Mouse (Mus musculus): Measurements from ENCODE around the gene Hacl1.

Hacl1 gene

DNA sequence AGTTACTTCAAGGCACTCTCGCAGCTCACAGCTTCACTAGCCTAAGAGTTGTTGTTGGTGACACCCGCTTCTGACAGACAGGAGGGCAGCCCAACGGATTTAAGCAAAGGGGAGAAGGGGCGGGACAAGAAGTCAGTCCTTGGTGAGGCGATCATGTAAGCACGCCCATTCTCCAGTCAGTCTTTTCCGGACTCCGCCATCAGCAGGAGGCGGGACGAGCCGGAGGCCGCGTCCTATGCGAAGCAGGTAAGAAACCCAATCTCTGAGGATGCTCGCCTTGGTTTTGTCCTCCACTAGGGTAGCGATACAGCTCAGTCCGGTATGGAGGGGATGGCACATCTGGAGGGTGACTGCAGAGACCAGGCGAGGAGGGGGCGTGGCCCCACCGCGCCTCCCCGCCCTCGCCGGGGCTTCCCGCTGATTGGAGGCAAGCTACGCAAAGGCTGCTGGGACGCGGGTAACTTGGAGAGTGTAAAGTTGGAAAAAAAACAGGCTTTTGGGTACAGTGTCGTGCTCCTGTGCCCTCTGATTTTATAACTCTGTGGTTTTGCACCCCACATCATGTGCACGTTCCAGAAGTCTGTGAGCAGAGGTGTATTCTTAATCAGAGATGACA, at the start of gene Hacl1, which contains the start of gene Btd:
Gene Hacl1, minus strand, starts transcription at position 397 of the 616 bp plus-strand sequence.
Gene Btd, plus strand, starts transcription at position 139 of the 616 bp plus-strand sequence.
- DNase-seq (ENCODE audit: low spot score), result peak; percentile 89

DNA sequence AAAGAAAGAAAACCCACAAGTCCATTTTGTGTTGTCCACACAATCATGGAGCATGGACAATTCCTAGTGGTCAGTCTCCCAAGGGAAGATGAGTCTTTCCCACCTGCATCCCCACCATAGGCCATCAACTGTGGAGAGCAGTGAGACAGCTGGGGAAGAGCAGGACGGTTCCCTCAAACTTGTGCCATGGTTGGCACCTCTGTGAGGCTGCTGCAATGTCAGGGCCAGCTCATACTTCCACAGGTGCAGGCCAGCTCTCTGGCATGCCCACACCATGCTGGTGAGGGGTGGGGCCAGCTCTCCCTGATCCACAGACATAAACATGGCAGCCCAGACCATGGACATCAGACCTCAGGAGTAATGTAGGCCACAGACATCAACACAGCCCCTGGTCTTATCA, 45.1 kb upstream of the Hacl1 start:
- no peak for DNase-seq (ENCODE audit: low spot score)

DNA sequence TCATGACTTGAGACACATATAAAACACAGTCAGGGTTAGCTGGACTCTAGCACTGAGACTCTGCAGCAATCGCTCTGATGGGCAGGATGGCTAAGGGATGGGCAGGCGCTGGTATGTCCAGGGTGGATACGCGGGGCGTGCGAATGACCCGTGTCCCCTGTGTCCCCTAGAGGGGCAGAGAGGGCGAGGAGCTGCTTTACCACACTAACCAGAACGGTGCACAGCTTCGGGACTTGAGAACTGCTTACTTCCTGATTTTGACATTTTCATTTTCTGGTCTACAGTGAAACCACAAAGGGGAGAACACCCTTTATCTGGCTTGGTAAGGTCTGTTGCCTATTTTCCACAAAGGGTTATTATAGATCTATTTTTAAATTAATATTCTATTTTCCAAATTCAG, 44.6 kb upstream of the Hacl1 start:
- DNase-seq (ENCODE audit: low spot score), result no peak

DNA sequence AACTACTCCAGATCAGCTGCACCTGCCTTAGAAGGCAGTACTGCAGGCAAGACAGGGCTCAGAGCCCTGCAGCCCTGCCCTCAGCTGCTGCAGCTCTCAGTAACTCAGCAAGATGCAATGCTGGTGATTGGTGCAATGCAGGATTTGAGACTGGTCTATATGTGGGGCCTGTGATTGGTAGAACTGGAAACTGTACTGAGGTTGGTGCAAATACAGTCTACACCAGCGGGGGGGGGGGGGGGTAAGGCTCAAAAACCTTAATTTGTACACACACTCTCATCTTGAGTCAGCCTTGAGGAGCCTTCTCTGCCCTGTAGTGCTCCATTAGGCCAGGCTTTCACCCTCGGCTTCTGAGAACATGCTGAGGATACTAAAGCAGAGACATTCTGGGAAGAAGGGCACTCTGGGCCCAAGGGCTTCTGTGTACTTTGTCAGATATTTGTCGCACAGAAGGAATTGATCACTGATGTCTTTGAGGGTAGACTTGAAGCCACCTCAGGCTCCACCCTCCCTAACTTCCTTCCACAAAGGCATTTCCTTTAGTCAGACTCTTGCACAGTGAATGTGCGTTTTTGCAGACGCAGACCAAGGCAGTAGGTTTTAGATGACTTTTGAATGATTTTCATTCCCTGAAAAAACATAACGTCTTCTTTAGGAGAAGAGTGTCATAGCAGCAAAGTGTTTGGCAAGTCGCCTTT, 43.4 kb upstream of the Hacl1 start:
- no peak for DNase-seq (ENCODE audit: low spot score)

DNA sequence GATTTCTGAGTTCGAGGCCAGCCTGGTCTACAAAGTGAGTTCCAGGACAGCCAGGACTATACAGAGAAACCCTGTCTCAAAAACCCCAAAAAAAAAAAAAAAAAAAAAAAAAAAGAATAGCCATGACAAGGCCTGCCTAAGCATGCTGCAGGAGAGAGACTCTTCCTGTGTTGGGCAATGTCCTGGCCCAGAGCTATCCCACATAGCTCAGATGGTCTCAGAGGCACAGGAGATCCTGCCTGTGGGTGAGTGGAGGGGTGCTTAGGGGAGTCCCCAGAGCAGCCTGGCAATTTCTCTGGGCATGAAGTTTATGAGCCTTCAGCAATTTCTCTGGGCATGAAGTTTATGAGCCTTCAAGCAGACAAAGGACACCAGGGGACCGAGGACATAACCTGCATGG, 42.5 kb upstream of the Hacl1 start:
- no peak for DNase-seq (ENCODE audit: low spot score)

DNA sequence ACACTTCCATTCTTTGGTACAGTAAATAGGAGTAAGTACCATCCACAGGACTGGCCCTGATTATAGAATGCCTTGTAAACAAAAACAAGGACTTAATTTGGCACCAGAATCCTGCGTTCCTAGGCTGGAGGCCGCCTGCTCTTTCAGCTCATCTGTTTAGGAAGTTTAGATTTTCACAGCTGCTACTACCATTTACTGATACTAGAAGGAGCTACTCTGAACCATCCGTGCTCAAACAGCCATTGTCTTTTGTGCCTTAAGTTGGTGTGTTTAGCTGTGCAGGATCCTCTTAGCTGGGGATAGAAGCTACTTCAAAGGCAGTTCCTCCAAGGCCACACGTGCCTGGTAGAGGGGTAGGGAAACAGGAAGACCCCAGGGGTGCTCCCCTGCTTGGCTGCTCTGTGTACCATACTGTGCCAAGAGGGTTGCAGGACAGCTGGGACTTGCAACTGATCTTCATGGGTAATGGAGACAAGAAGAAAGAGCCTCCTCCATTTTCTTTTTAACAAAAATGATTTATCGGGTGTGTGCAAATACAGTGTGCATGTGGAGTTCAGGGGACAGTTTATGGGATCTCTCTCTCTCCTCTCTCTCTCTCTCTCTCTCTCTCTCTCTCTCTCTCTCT, 41.0 kb upstream of the Hacl1 start:
- DNase-seq (ENCODE audit: low spot score), result no peak

DNA sequence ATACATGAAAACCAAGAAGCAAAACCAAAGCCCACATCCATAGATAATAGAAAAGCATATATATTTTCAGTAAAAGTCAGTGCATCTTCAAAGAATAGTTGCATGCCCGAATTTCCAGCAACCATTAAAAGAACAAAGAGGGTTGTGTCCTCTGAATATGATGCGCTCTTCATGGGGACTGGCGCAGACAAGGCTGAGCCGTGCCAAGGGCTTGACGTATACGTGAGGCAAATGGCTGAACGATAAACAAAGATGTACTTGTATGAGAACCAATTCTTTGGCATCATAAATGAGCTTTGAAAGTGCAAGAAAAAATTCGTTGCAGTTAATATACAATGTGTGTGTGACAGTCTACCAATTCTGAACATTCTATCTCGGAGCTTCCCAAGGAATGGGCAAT, 40.2 kb upstream of the Hacl1 start:
- DNase-seq (ENCODE audit: low spot score), result no peak

DNA sequence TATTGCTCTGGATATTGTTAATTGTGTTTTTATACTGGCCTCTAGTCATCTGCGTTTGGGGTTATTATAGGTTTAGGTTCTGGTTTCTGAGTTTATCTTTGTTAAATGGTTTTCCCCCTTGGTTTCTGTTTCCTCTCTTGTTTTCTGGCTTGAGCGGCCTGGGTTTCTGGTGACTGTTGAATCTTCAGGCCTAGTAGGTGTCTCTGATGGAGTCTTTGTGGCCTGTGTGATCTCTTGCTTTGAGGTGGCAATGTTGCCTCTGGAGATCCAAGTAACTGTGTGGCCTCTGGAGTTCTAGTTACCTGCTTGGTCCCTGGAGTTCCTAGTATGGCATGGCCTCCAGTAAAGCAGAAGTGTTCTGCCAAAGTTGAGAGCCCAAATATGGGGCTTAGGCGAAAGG, 39.6 kb upstream of the Hacl1 start:
- DNase-seq (ENCODE audit: low spot score), result no peak

DNA sequence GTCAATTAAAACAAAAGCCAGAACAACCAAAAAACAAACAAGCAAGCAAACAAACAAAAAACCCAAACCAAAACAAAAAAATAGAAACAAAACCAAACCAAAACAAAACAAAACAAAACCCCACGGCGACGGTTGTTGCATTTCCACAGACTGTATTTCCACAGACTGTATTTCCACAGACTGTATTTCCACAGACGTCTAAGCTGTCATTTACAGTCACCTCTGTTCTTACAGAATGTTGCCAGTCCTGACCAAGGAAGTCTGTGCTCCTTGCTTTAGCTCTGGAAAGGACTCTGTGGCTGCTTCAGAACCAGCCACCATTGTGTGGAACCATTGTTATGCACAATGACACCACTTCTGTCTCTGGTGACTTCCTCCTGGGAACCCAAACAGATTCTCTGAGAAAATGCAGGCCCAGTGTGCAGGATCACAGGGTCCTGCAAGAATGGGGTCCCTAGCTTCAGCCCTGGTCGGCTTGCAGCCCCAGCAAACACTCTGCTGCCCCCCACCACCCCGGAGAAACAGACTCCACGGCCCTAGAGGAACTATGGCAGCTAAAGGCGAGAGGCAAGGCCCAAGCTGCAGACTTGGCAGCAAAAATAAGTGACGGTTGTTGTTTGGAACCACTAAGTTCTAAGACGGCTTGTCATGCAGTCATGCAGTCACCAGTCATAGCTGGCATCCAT, 30.7 kb upstream of the Hacl1 start:
- no peak for DNase-seq (ENCODE audit: low spot score)

DNA sequence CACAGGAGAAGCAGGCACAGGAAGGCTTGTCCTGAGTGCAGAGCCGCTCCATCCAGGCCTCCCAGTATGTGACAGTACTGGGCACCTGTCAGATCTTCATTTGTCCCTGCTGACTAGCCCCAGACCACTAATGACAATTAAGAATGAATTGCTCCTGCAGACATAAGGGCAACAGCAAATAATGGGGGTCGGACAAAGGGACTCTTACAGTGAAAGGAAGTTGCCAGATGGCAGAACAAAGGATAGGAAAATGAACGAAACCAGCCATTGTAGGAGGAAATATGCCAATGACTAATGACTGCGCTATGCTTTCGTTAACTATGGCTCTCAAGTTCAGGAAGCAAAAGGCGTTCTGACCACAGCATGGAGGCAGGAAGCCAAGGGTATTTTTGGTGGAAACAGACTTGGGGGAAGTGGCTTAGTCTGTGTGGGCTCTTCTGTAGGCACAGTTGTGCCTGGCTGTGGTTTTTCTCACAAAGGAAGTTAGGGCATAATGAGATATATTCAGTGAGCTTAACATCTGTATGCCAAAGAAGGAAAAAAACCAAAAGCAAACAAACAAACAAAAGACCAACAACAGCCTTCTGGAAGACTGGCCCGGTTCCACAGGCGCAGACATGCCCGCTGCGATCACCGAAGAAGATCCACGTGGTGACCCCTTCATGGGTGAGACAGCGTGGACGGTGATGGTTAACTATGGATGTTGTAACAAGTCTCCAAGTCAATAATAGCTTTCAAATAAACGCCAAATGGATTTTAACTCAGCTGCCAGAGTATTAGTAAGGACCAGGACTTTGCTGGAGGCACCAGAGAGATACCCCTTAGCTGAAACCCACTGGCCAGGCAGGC, 28.8 kb upstream of the Hacl1 start:
- DNase-seq (ENCODE audit: low spot score), result no peak

DNA sequence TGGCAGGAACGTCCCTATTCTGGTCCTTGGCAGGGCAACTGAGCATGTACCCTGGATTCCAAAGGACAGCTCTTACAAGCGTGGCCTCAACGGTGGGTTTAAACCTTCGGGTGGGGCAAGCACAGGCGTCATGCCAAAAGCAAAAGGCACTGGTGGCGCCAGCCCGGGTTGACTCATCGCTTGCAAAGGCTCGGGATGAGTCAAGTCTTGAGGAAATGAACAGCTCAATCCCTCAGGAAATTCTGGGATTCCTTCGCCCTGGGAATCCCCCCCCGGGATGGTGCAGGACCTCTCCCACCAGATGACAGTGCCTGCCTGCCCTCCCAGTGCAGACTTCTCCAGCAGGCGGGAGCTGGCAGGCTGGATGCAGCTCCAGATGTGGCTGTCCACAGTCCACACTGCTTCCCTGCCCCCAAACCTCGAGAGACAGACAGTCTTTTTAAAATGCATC, 28.1 kb upstream of the Hacl1 start:
- peak; percentile 83 for DNase-seq (ENCODE audit: low spot score)

DNA sequence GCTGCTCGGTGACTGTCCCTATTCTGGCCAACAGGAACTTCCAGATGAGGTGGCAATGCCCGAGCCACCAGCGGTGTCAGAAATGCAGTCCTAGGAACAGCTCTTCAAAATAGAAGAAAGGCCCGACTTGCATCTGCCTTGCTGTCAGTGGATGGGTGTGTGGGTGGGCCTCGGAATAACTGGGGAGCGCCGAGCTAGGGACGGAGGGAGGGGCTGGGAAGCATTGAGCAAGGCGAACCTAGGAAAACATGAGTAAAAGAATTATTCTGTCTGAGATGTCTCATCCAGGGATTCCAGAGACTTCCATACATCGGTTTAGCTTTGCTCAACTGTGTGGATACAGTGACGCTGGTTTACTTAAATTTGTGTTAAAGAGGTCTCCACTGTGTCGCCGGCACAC, 27.2 kb upstream of the Hacl1 start:
- no peak for DNase-seq (ENCODE audit: low spot score)

DNA sequence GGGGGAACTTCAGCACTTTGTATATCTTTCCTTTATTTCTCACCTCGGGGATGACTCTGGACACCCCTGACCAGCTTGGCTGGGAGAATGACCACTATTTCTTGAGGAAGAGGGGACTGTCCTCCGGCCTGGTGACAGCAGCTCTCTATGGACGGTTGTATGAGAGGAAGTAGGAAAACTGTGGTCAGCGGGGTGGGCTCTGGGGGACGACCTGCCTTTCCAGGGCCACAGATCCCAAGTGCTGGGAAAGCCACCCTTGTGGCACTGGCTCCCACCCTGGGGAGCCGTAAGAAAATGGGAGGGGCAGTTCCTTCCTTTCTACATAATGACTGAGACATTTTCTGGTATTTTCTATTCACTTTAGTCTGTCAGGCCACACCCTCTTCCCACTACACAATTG, 26.7 kb upstream of the Hacl1 start:
- DNase-seq (ENCODE audit: low spot score), result no peak

DNA sequence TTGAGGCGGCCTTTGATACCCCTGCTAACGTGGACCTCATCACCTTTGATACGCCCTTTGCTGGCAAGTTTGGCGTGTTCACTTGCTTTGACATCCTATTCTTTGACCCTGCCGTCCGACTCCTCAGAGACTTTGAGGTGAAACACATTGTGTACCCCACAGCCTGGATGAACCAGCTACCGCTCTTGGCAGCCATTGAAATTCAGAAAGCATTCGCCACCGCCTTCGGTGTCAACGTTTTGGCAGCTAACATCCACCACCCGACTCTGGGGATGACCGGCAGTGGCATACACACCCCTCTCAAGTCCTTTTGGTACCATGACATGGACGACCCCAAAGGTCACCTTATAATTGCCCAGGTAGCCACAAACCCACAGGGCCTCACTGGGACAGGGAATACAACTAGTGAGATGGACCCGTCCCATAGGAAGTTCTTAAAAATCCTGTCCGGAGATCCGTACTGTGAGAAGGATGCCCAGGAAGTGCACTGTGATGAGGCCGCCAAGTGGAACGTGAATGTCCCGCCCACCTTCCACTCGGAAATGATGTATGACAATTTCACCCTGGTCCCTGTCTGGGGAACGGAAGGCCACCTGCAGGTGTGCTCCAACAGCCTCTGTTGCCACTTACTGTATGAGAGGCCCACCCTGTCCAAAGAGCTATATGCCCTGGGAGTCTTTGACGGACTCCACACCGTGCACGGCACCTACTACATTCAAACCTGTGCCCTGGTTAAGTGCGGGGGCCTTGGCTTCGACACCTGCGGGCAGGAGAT, 26.0 kb upstream of the Hacl1 start:
- no peak for DNase-seq (ENCODE audit: low spot score)

DNA sequence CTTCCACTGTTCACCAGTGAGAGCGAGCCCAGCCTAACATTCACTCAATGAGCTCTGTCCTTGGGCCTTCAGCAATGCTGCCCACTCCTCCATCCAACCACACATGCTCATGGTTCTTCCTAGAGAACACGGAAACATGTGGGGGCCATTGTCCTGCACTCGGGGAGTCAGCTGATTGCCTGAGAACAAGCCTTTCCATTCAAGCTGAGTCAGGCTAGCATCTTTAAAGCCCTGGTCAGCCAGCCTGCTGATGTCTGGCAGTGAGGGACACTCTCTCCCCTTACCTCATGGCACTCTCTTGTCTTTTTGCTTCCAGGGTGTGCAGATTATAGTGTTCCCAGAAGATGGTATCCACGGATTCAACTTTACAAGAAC, 24.5 kb upstream of the Hacl1 start:
- DNase-seq (ENCODE audit: low spot score), result no peak

DNA sequence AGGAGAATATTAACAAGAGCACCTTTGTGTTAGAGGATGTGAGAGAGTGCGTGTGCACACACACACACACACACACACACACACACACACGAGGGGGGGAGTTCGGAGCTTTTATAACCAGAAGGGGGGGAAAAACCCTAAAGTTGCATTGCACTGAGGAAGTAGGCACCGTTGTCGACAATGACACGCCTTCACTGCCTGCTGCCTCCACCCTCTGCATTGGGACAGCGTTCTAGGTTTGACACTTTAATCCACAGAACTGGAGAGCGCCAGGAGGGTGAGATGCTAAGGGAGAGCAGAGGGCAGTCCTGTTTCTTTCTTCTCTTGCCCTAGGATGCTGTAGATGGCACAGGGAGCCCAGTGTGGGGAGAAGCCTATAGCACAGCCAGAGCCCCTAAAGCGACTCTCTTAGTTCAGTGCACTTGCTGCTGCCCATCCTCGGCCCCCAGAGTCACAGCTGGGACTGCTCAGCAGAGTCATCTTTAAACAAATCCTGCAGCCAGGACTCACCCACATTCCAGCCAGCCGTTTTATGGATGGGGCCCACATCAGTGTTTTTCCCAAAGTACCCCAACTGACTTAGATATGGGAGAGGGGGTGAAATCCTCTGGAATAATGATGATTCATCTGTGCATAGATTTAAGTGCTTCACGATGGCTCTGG, 23.9 kb upstream of the Hacl1 start:
- no peak for DNase-seq (ENCODE audit: low spot score)

DNA sequence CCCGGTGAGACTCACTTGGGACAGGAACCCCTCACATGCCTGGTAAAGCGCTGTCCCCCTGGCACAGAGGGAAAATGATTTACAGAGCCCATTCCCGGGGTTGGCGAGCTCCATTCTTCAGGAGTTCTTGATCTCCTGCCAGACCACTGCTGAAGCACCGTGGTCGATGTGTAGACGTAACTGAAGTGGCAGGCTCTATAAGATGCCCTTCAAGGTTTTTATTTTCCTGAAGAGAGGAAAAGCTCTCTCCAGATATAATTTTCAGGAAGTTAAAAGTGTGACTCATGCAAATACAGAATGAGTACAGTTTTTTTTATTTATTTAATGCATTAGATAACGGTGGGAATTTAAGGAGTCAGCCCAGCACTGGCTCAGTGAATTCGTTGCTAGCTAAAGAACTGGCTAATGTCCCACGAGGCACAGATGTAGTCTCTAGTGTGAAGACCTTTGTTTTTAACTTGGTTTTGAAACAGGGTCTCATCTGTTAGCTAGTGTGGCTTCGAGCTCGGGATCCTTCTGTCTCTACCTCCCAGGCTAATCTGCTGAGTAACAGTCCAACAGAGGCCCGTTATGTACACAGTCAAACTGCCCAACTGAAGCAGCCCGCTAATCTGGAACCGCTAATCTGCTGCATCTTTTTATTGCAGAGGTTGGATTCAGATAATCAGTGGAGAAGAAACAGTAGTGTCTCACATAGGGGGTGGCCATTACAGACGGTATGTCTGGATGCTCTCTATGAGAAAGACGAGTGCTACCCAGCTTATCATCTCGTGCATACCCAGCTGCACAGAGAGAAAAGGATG, 23.2 kb upstream of the Hacl1 start:
- DNase-seq (ENCODE audit: low spot score), result no peak

DNA sequence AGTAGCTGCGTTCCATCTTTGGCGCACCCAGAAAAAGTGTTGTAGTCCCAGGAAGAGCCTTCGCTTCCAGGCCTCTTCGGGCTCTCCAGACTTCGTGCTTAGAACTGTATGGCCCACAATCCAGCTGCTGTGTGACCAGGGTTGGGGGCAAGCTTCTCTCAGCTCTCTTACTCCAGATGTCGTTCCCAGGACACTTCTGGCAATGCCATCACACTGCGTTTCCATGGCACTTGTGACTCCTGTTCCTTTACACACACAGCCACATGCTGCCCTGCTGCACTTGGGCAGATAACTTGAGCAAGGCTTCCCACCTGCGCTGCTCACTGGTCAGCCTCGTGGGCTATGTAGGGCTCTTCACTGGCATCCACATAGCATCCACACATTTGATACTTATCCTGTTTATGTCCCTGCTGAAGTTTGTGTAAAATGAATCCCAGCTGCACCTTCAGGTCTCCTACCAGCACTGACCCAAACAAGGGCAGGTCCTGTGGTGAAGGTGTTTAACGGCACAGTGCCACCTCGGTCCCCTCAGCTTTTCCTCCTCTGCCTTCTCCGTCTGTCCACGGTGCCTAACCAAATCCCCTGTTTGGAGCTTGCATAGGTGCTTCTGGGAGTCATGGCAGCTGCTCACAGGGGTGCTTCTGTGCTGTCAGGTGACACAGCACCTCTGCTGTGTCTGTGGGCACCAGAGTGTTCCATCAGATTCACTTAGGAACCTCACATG, 22.5 kb upstream of the Hacl1 start:
- no peak for DNase-seq (ENCODE audit: low spot score)

DNA sequence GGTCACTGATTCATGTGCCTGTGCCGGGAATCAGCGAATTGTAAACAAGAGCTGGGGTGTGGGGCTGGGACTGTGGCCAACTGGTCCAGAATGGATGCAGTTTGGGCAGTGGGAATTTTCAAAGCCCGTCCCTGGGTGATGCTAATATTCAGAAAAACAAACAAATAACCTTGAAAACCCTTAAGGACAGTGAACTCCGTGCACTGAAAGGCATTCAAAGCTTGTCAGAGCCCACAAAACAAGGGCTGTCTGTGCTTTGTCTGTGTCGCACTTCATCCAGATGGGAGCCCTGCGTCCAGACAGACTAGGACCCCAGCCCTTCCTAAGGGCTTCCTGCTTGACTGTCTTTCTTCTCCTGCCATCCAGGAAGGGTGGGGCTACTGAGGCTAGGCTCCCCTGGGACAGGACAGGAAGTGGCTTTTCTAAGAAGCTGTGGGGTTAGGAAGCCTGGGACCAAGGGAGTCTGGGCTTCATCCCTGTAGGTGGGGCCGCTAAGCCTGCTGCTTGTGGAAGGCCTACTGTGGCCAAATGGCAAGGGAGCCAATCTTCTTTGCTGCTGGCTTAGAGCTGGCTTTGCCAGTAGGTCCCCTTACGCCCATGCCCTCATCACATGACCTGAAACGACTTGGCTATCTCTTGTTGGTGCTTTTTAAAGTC, 21.6 kb upstream of the Hacl1 start:
- DNase-seq (ENCODE audit: low spot score), result peak; percentile 66
